Mouse (Mus musculus) limb, embryonic 14.5 days (tissue): ENCODE results near the gene Vmn1r21. TPM values are rescaled to one million over a fixed set of nuclear protein-coding genes. Genes with fewer than 3 reads are reported as not detected.
"Not testable (repeated sequence)": the region's sequence is repeated elsewhere in the genome, so short reads cannot be mapped to it uniquely, and the experiment has no call there.

Experiments used
- ATAC-seq: fragments of 200-750 bp; cut with Nextera tagmentation; 2 replicates; pipeline ENCODE4 v1.8.0; 2017; ENCODE audit warnings: low read depth, moderate number of reproducible peaks, moderate TSS enrichment; ENCODE audit not compliant: low FRiP score
- DNase-seq: peaks from one replicate; pipeline ENCODE4 v3.0.0-alpha.2; 2015; ENCODE audit warnings: low spot score
- H3K27ac ChIP-seq: fragments of 300-500 bp; sonication (generic); replicated peaks from 2 replicates; pipeline ENCODE4 v1.5.1; 2014; ENCODE audit warnings: low read depth, mild to moderate bottlenecking, low read length, moderate library complexity, mixed read lengths
- H3K27me3 ChIP-seq: fragments of 300-500 bp; sonication (generic); 2 replicates; pipeline ENCODE4 v1.6.1; 2014; ENCODE audit warnings: low read length, mixed read lengths; ENCODE audit not compliant: control insufficient read depth, insufficient read depth
- H3K36me3 ChIP-seq: fragments of 300-500 bp; sonication (generic); 2 replicates; pipeline ENCODE4 v1.6.1; 2014; ENCODE audit warnings: mild to moderate bottlenecking, low read length, moderate library complexity, mixed read lengths; ENCODE audit not compliant: control insufficient read depth, insufficient read depth
- H3K4me1 ChIP-seq: fragments of 300-500 bp; sonication (generic); 2 replicates; pipeline ENCODE4 v1.6.1; 2014; ENCODE audit warnings: antibody characterized with exemption, low read length, mixed read lengths; ENCODE audit not compliant: control insufficient read depth, insufficient read depth
- H3K4me2 ChIP-seq: fragments of 300-500 bp; sonication (generic); replicated peaks from 2 replicates; pipeline ENCODE4 v1.6.1; 2014; ENCODE audit warnings: low read depth, mild to moderate bottlenecking, low read length, moderate library complexity; ENCODE audit not compliant: severe bottlenecking
- H3K4me3 ChIP-seq: fragments of 300-500 bp; sonication (generic); replicated peaks from 2 replicates; pipeline ENCODE4 v1.5.1; 2014; ENCODE audit warnings: low read length
- H3K9ac ChIP-seq: fragments of 300-500 bp; sonication (generic); 2 replicates; pipeline ENCODE4 v1.6.1; 2014; ENCODE audit warnings: mild to moderate bottlenecking, low read depth, low read length, moderate library complexity; ENCODE audit not compliant: severe bottlenecking
- H3K9me3 ChIP-seq: fragments of 300-500 bp; sonication (generic); 2 replicates; pipeline ENCODE4 v1.6.1; 2016; ENCODE audit warnings: low read length; ENCODE audit not compliant: control insufficient read depth
- POLR2A ChIP-seq: fragments of 200-500 bp; IDR thresholded peaks from 2 replicates; pipeline ENCODE4 v1.8.0; 2012; ENCODE audit warnings: inconsistent platforms, mild to moderate bottlenecking, moderate library complexity, borderline replicate concordance; ENCODE audit not compliant: insufficient read depth, insufficient read length; ENCODE audit errors: extremely low read depth
- WGBS: fragments of 180-500 bp; shearing (Covaris S2); extraction: QIAGEN DNeasy Blood & Tissue Kit; methylation state at CpG from one replicate; pipeline ENCODE4 v1.1.7; 2014; 5-methylcytosine and 5-hydroxymethylcytosine counted together
- polyA plus RNA-seq, 2 experiments: library from polyadenylated mRNA; depleted of rRNA in 1 of 2; stranded (reverse) in 1 of 2; unstranded in 1 of 2; fragments of >200 nt; fragmentation: Nextera tagmentation in 1 of 2; extraction: Ambion mirVana in 1 of 2; gene quantifications; 2 replicates each; pipeline versions ENCODE4 v1.2.1 to v1.2.3; 2012 to 2014

Vmn1r21 gene
- not detected in 2 replicates for polyA plus RNA-seq (2012; rRNA removed)
- not detected in 2 replicates for polyA plus RNA-seq (2014; fragmentation: Nextera tagmentation; extraction: Ambion mirVana)

GRCm38 (mm10) chr6:57850286-57850685 lies at the start of gene Vmn1r21:
Gene Vmn1r21 (minus strand): TSS chr6:57850343.
- Histone ChIP-seq H3K27me3 (no peaks in the 10 kb centered on the region), H3K4me2 (no peak within 1 kb of the TSS), H3K4me3 (no peak within 1 kb of the TSS), H3K27ac (no peak within 1 kb of the TSS), H3K36me3 (no peaks in the 10 kb centered on the region), H3K4me1 (no peaks in the 10 kb centered on the region), H3K9ac (no peak within 1 kb of the TSS), H3K9me3 (no peaks in the 10 kb centered on the region)
- no peak for TF ChIP-seq POLR2A
- DNase-seq = no peak
- ATAC-seq = no peak
- WGBS = 61% methylated on average over 1 of the region's 1 CpGs

GRCm38 (mm10) chr6:57859043-57860042 lies 9.2 kb upstream of the Vmn1r21 start:
- ATAC-seq = peak; percentile 74; the same call in 1 of the 2 replicates
- no peak overlapping the region for H3K27ac ChIP-seq
- WGBS = 52% methylated on average over 6 of the region's 6 CpGs
- peak; percentile 63 for DNase-seq
- TF ChIP-seq POLR2A = no peak
- no peaks in the 10 kb centered on the region for H3K36me3 ChIP-seq
- H3K27me3 ChIP-seq = no peaks in the 10 kb centered on the region
- H3K4me1 ChIP-seq = no peaks in the 10 kb centered on the region
- no peak overlapping the region for H3K4me2 ChIP-seq
- H3K9ac ChIP-seq = no peak overlapping the region
- H3K4me3 ChIP-seq = no peak overlapping the region
- H3K9me3 ChIP-seq = no peaks in the 10 kb centered on the region

- H3K9ac ChIP-seq, H3K27me3 ChIP-seq, H3K4me2 ChIP-seq, H3K36me3 ChIP-seq, H3K4me1 ChIP-seq, DNase-seq, H3K27ac ChIP-seq, H3K9me3 ChIP-seq, H3K4me3 ChIP-seq, ATAC-seq: not testable (repeated sequence)
- WGBS = 81% methylated on average over 5 of the region's 5 CpGs
Measured at GRCm38 (mm10) chr6:57851177-57851576, 1.0 kb upstream of the Vmn1r21 start.

- H3K9ac ChIP-seq = no peak overlapping the region
- no peak for DNase-seq
- H3K4me2 ChIP-seq = no peak overlapping the region
- TF ChIP-seq POLR2A = no peak
- H3K4me1 ChIP-seq = no peaks in the 10 kb centered on the region
- H3K27ac ChIP-seq = no peak overlapping the region
- H3K4me3 ChIP-seq = no peak overlapping the region
- H3K36me3 ChIP-seq = no peaks in the 10 kb centered on the region
- H3K9me3 ChIP-seq = no peaks in the 10 kb centered on the region
- ATAC-seq = no peak
- H3K27me3 ChIP-seq = no peaks in the 10 kb centered on the region
- WGBS = 73% methylated on average over 2 of the region's 2 CpGs
Measured at GRCm38 (mm10) chr6:57839693-57840408, 10.3 kb downstream of the Vmn1r21 start.

- 10% methylated on average over 5 of the region's 5 CpGs for WGBS
- ATAC-seq (no peak; the same call in 1 of the 2 replicates), DNase-seq (no peak)
- Histone ChIP-seq H3K9me3 (no peaks in the 10 kb centered on the region), H3K27me3 (no peaks in the 10 kb centered on the region), H3K4me3 (peak overlapping the region; percentile 88), H3K9ac (peak overlapping the region; percentile 95), H3K4me2 (peak overlapping the region; percentile 51), H3K36me3 (no peaks in the 10 kb centered on the region), H3K4me1 (no peaks in the 10 kb centered on the region), H3K27ac (0 out of 2 replicates have a peak overlapping the region, but pooled peaks have one; percentile 92)
- no peak for TF ChIP-seq POLR2A
Measured at GRCm38 (mm10) chr6:57825259-57825715, 24.9 kb downstream of the Vmn1r21 start.
